Mouse (Mus musculus) limb, embryonic 11.5 days (tissue): ENCODE results near the gene Faim2. TPM values are rescaled to one million over a fixed set of nuclear protein-coding genes. Genes with fewer than 3 reads are reported as not detected.

Experiments
- ATAC-seq: fragments of 200-750 bp; cut with Nextera tagmentation; 2 replicates; pipeline ENCODE4 v1.8.0; 2017; ENCODE audit warnings: low read depth; ENCODE audit not compliant: insufficient number of reproducible peaks, low FRiP score, low TSS enrichment
- DNase-seq: peaks from one replicate; pipeline ENCODE4 v3.0.0-alpha.2; 2015; ENCODE audit warnings: low spot score
- H3K27ac ChIP-seq: fragments of 300-500 bp; sonication (generic); replicated peaks from 2 replicates; pipeline ENCODE4 v1.5.1; 2014; ENCODE audit warnings: low read depth, mild to moderate bottlenecking, low read length
- H3K27me3 ChIP-seq: fragments of 300-500 bp; sonication (generic); 2 replicates; pipeline ENCODE4 v1.6.1; 2014; ENCODE audit warnings: mild to moderate bottlenecking, low read length, mixed read lengths; ENCODE audit not compliant: control insufficient read depth, insufficient read depth
- H3K36me3 ChIP-seq: fragments of 300-500 bp; sonication (generic); 2 replicates; pipeline ENCODE4 v1.6.1; 2014; ENCODE audit warnings: mild to moderate bottlenecking, low read length, moderate library complexity, mixed read lengths; ENCODE audit not compliant: control insufficient read depth, insufficient read depth
- H3K4me1 ChIP-seq: fragments of 300-500 bp; sonication (generic); 2 replicates; pipeline ENCODE4 v1.6.1; 2014; ENCODE audit warnings: low read length, mixed read lengths; ENCODE audit not compliant: control insufficient read depth, insufficient read depth
- H3K4me2 ChIP-seq: fragments of 300-500 bp; sonication (generic); 2 replicates; pipeline ENCODE4 v1.6.1; 2014; ENCODE audit warnings: low read depth, mild to moderate bottlenecking, moderate library complexity; ENCODE audit not compliant: severe bottlenecking
- H3K4me3 ChIP-seq: fragments of 300-500 bp; sonication (generic); 2 replicates; pipeline ENCODE4 v1.5.1; 2014; ENCODE audit warnings: low read depth, low read length
- H3K9ac ChIP-seq: fragments of 300-500 bp; sonication (generic); 2 replicates; pipeline ENCODE4 v1.6.1; 2014; ENCODE audit warnings: mild to moderate bottlenecking, low read length
- H3K9me3 ChIP-seq: fragments of 300-500 bp; sonication (generic); 2 replicates; pipeline ENCODE4 v1.6.1; 2016; ENCODE audit warnings: low read length; ENCODE audit not compliant: control insufficient read depth
- WGBS: fragments of 180-500 bp; shearing (Covaris S2); extraction: QIAGEN DNeasy Blood & Tissue Kit; methylation state at CpG from one replicate; pipeline ENCODE4 v1.1.7; 2014; 5-methylcytosine and 5-hydroxymethylcytosine counted together
- polyA plus RNA-seq: library from polyadenylated mRNA; unstranded; fragments of >200 nt; fragmentation: Nextera tagmentation; extraction: Ambion mirVana; gene quantifications from 2 replicates; pipeline ENCODE4 v1.2.1, GENCODE M21; 2014

The Faim2 gene
- polyA plus RNA-seq, 1 experiment from 2014 or later, result not detected

- Histone ChIP-seq H3K4me2 (no peak overlapping the region), H3K27me3 (0 out of 2 replicates have a peak, but pooled peaks cover 3% of the 10 kb centered on the region)
Observed at GRCm38 (mm10) chr15:99503256-99503655, 24.7 kb downstream of the Faim2 start.

GRCm38 (mm10) chr15:99502311-99502831 lies 25.6 kb downstream of the Faim2 start:
- Histone ChIP-seq H3K36me3 (no peaks in the 10 kb centered on the region), H3K4me2 (no peak overlapping the region), H3K9me3 (no peaks in the 10 kb centered on the region), H3K27me3 (0 out of 2 replicates have a peak, but pooled peaks cover 3% of the 10 kb centered on the region), H3K27ac (no peak overlapping the region), H3K4me1 (peaks cover 15% of the 10 kb centered on the region), H3K9ac (peak overlapping the region; percentile 17; the same call in 1 of the 2 replicates), H3K4me3 (no peak overlapping the region)
- WGBS, result 39% methylated on average over 12 of the region's 12 CpGs
- DNase-seq (no peak), ATAC-seq (no peak)

More at GRCm38 (mm10) chr15:99503256-99503655, 24.7 kb downstream of the Faim2 start:
- no peaks in the 10 kb centered on the region for H3K9me3 ChIP-seq
- H3K36me3 ChIP-seq, result no peaks in the 10 kb centered on the region
- H3K9ac ChIP-seq, result no peak overlapping the region
- 63% methylated on average over 5 of the region's 5 CpGs for WGBS
- ATAC-seq (no peak), DNase-seq (no peak)
- H3K4me1 ChIP-seq, result peaks cover 15% of the 10 kb centered on the region
- H3K4me3 ChIP-seq, result no peak overlapping the region
- H3K27ac ChIP-seq, result no peak overlapping the region

GRCm38 (mm10) chr15:99501292-99502260 lies 26.4 kb downstream of the Faim2 start:
- Histone ChIP-seq H3K4me1 (peaks cover 15% of the 10 kb centered on the region), H3K36me3 (no peaks in the 10 kb centered on the region), H3K4me2 (no peak overlapping the region), H3K4me3 (no peak overlapping the region), H3K9me3 (no peaks in the 10 kb centered on the region), H3K27me3 (0 out of 2 replicates have a peak, but pooled peaks cover 3% of the 10 kb centered on the region), H3K9ac (peak overlapping the region; percentile 17; the same call in 1 of the 2 replicates), H3K27ac (no peak overlapping the region)
- DNase-seq (peak; percentile 42), ATAC-seq (no peak)
- 60% methylated on average over 20 of the region's 20 CpGs for WGBS

GRCm38 (mm10) chr15:99500320-99500719 lies 27.6 kb downstream of the Faim2 start:
- H3K9me3 ChIP-seq, result no peaks in the 10 kb centered on the region
- WGBS, result 14% methylated on average over 5 of the region's 5 CpGs
- H3K4me3 ChIP-seq, result no peak overlapping the region
- peaks cover 15% of the 10 kb centered on the region for H3K4me1 ChIP-seq
- no peak overlapping the region for H3K9ac ChIP-seq
- 0 out of 2 replicates have a peak, but pooled peaks cover 3% of the 10 kb centered on the region for H3K27me3 ChIP-seq
- no peaks in the 10 kb centered on the region for H3K36me3 ChIP-seq
- no peak overlapping the region for H3K4me2 ChIP-seq
- no peak for DNase-seq
- no peak for ATAC-seq
- no peak overlapping the region for H3K27ac ChIP-seq

GRCm38 (mm10) chr15:99499726-99500125 lies 28.2 kb downstream of the Faim2 start:
- DNase-seq (no peak), ATAC-seq (no peak)
- H3K9me3 ChIP-seq, result no peaks in the 10 kb centered on the region
- H3K4me1 ChIP-seq, result peaks cover 15% of the 10 kb centered on the region
- H3K4me2 ChIP-seq, result no peak overlapping the region
- no peak overlapping the region for H3K4me3 ChIP-seq
- H3K36me3 ChIP-seq, result no peaks in the 10 kb centered on the region
- 36% methylated on average over 6 of the region's 6 CpGs for WGBS
- no peak overlapping the region for H3K9ac ChIP-seq
- 0 out of 2 replicates have a peak, but pooled peaks cover 3% of the 10 kb centered on the region for H3K27me3 ChIP-seq
- H3K27ac ChIP-seq, result no peak overlapping the region

- ATAC-seq, result no peak
- H3K27me3 ChIP-seq, result peaks cover 5% of the 10 kb centered on the region; the same call in 1 of the 2 replicates
- no peak overlapping the region for H3K4me2 ChIP-seq
- no peak overlapping the region; the same call in 1 of the 2 replicates for H3K9ac ChIP-seq
- H3K9me3 ChIP-seq, result no peaks in the 10 kb centered on the region
- no peak overlapping the region for H3K27ac ChIP-seq
- DNase-seq, result no peak
- no peak overlapping the region for H3K4me3 ChIP-seq
- H3K4me1 ChIP-seq, result peaks cover 15% of the 10 kb centered on the region
- 50% methylated on average over 4 of the region's 4 CpGs for WGBS
- H3K36me3 ChIP-seq, result no peaks in the 10 kb centered on the region
Observed at GRCm38 (mm10) chr15:99498781-99499180, 29.2 kb downstream of the Faim2 start.

GRCm38 (mm10) chr15:99498356-99498755 lies 29.6 kb downstream of the Faim2 start:
- Histone ChIP-seq H3K36me3 (no peaks in the 10 kb centered on the region), H3K27me3 (peaks cover 5% of the 10 kb centered on the region; the same call in 1 of the 2 replicates)

GRCm38 (mm10) chr15:99497527-99498242 lies 30.3 kb downstream of the Faim2 start:
- DNase-seq, result no peak
- no peaks in the 10 kb centered on the region for H3K36me3 ChIP-seq
- H3K9ac ChIP-seq, result no peak overlapping the region
- H3K4me3 ChIP-seq, result no peak overlapping the region
- peaks cover 5% of the 10 kb centered on the region; the same call in 1 of the 2 replicates for H3K27me3 ChIP-seq
- no peak overlapping the region for H3K4me2 ChIP-seq
- 58% methylated on average over 12 of the region's 12 CpGs for WGBS
- no peak overlapping the region for H3K27ac ChIP-seq
- peaks cover 13% of the 10 kb centered on the region for H3K4me1 ChIP-seq
- H3K9me3 ChIP-seq, result no peaks in the 10 kb centered on the region
- ATAC-seq, result no peak

More at GRCm38 (mm10) chr15:99498356-99498755, 29.6 kb downstream of the Faim2 start:
- H3K9ac ChIP-seq, result no peak overlapping the region
- no peak overlapping the region for H3K4me3 ChIP-seq
- ATAC-seq (no peak), DNase-seq (no peak)
- H3K4me1 ChIP-seq, result peaks cover 15% of the 10 kb centered on the region
- H3K27ac ChIP-seq, result no peak overlapping the region
- no peak overlapping the region for H3K4me2 ChIP-seq
- WGBS, result 82% methylated on average over 4 of the region's 4 CpGs
- H3K9me3 ChIP-seq, result no peaks in the 10 kb centered on the region
